ENCODE assay signal across 13 mouse cellular contexts in the genomic region with DNA sequence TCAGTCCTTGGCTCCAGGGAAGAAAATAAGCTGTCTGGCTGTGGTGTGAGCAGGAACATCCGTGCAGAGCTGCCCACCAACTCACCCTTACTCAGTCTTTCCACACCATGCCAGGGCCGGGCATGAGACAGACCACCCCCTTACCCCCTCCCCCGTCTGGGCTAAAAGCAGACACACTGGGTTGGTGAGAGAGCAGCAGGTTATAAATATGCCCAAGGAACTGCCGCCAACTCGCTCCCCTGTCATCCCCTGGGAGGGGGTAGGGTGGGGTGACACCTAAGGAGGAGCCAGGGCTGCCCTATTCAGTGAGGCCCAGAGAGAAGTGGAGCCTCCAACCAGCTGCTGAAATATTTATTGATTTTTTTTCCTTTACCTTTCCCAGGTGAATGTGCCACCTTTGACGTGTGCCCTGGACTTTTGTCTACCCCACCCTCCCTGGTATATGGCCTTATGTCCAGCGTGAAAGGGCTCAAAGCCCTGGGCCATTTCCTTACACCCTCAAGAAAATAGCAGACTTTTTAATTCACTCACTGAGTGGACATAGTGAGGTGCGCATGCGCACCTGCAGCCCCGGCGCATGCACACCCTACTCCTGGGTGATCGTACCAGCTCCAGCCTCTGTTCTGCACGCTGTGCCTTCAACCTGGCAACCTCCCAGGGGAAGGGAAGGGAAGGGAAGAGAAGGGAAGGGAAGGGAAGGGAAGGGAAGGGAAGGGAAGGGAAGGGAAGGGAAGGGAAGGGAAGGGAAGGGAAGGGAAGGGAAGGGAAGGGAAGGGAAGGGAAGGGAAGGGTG. TPM values are rescaled to one million over a fixed set of nuclear protein-coding genes. Genes with fewer than 3 reads are reported as not detected.
DNase-seq lines count a peak whose midpoint lies in the region; ATAC-seq and TF ChIP-seq lines count a peak whose summit lies in the region.
"Had no signal": no experiment of that assay in that cellular context is flagged by ENCODE, and none has a peak within 500 bp of the region (broad histone marks: within the 10 kb centered on the region; RNA-seq: fewer than 3 reads in every experiment).

No protein-coding gene starts in this region.

- 2% methylated on average over 13 of the region's 13 CpGs for WGBS in intestine, postnatal 0 days

- no peaks in the 10 kb centered on the region for H3K4me1 ChIP-seq in intestine, postnatal 0 days (replicated peaks; ENCODE audit: control insufficient read depth, insufficient read depth, low read length)

- H3K4me2 ChIP-seq in intestine, postnatal 0 days (replicated peaks; ENCODE audit: low read depth) = no peak overlapping the region
- H3K4me2 ChIP-seq: liver, embryonic 12.5 days had no signal

- no peak for DNase-seq in frontal cortex, postnatal 25 days (ENCODE audit: low spot score in 2 of 2)
- peak; percentile 64 for DNase-seq in retina, postnatal 1 day
- no peak for DNase-seq in retina, embryonic 14.5 days (ENCODE audit: low spot score)
- no peak for DNase-seq in urinary bladder, postnatal 4 days (ENCODE audit: low spot score in 2 of 2)
- DNase-seq in left cerebral cortex, adult 18-20 months (ENCODE audit: low spot score in 2 of 2) = no peak
- no peak for DNase-seq in cerebellum, adult 11 months
- DNase-seq: kidney, adult 2 months had no signal

- H3K27me3 ChIP-seq in intestine, postnatal 0 days (replicated peaks; ENCODE audit: control insufficient read depth, insufficient read depth, low read length) = peaks cover 91% of the 10 kb centered on the region

- no peaks in the 10 kb centered on the region for H3K9me3 ChIP-seq in intestine, postnatal 0 days (ENCODE audit: control insufficient read depth)
- H3K9me3 ChIP-seq: liver, embryonic 12.5 days had no signal

- ATAC-seq in frontal cortex, adult (ENCODE audit: low TSS enrichment) = peak; percentile 49
- ATAC-seq in intestine, postnatal 0 days = peak; percentile 23
- ATAC-seq: liver, embryonic 12.5 days had no signal

- H3K9ac ChIP-seq in intestine, postnatal 0 days (ENCODE audit: low read depth, low read length) = no peak overlapping the region
- H3K9ac ChIP-seq: liver, embryonic 12.5 days had no signal

- H3K27ac ChIP-seq in intestine, postnatal 0 days (ENCODE audit: low read depth, low read length) = no peak overlapping the region
- H3K27ac ChIP-seq: liver, embryonic 12.5 days had no signal

- no peaks in the 10 kb centered on the region for H3K36me3 ChIP-seq in intestine, postnatal 0 days (ENCODE audit: control insufficient read depth, insufficient read depth)
- H3K36me3 ChIP-seq: liver, embryonic 12.5 days had no signal

- no peak overlapping the region for H3K4me3 ChIP-seq in intestine, postnatal 0 days (ENCODE audit: low read depth, low read length)
- H3K4me3 ChIP-seq: liver, embryonic 12.5 days had no signal

- no peak for TF ChIP-seq CTCF in intestine, postnatal 0 days (IDR thresholded peaks at IDR 0.05; ENCODE audit: low read depth)

RNA-seq across cellular contexts. Expression of a gene that starts 7.3 kb away (rescaled TPM):
- polyA plus RNA-seq in intestine, postnatal 0 days (2015; fragmentation: Nextera tagmentation; extraction: Ambion mirVana) = not detected in 2 replicates
- not detected for total RNA-seq in left cerebral cortex, adult 18-20 months (2021)
- total RNA-seq: gastrocnemius, adult 18-20 months; layer of hippocampus, postnatal 25 days; megakaryocyte progenitor cell, adult 5-6 weeks had no signal
- polyA plus RNA-seq: kidney, adult 2 months; liver, embryonic 12.5 days had no signal

RNA-seq across cellular contexts. Expression of a gene that starts 12.3 kb away (rescaled TPM):
- 0.07 TPM in 1 of 2 replicates, not detected in the other for polyA plus RNA-seq in intestine, postnatal 0 days (2015; fragmentation: Nextera tagmentation; extraction: Ambion mirVana)
- 100 to 1,000 TPM; 778 to 797 TPM for total RNA-seq in left cerebral cortex, adult 18-20 months (2021)
- polyA plus RNA-seq: liver, embryonic 12.5 days had no signal

RNA-seq across cellular contexts. Expression of a gene that starts 19.0 kb away (rescaled TPM):
- 0.08 TPM in 1 of 2 replicates, not detected in the other for polyA plus RNA-seq in intestine, postnatal 0 days (2015; fragmentation: Nextera tagmentation; extraction: Ambion mirVana)
- total RNA-seq in left cerebral cortex, adult 18-20 months (2021) = 1 to 10 TPM in 1 of 2 experiments, under 1 TPM in 1; 0.63 to 1.1 TPM
- polyA plus RNA-seq: liver, embryonic 12.5 days had no signal

RNA-seq across cellular contexts. Expression of a gene that starts 34.0 kb away (rescaled TPM):
- polyA plus RNA-seq in intestine, postnatal 0 days (2015; fragmentation: Nextera tagmentation; extraction: Ambion mirVana) = 31.8 and 35.3 TPM in 2 replicates
- 100 to 1,000 TPM; 724 to 773 TPM for total RNA-seq in left cerebral cortex, adult 18-20 months (2021)

RNA-seq across cellular contexts. Expression of a gene that starts 34.3 kb away (rescaled TPM):
- polyA plus RNA-seq in intestine, postnatal 0 days (2015; fragmentation: Nextera tagmentation; extraction: Ambion mirVana) = 67.0 and 67.3 TPM in 2 replicates
- 10 to 100 TPM; 54.6 to 56.2 TPM for total RNA-seq in left cerebral cortex, adult 18-20 months (2021)
